Mouse (Mus musculus) cortical plate, adult 2 months (tissue): Measurements from ENCODE around the gene Macrod2.

Source experiments
- CTCF ChIP-seq: fragments of 200-500 bp; IDR thresholded peaks from 2 replicates; pipeline ENCODE4 v1.5.1; 2011; ENCODE audit warnings: mild to moderate bottlenecking, control low read depth, low read length; ENCODE audit not compliant: insufficient read depth; ENCODE audit errors: extremely low read depth
- POLR2A ChIP-seq: fragments of 200-500 bp; IDR thresholded peaks from 2 replicates; pipeline ENCODE4 v1.6.1; 2011; ENCODE audit warnings: mild to moderate bottlenecking, low read length, control low read depth; ENCODE audit not compliant: insufficient read depth; ENCODE audit errors: extremely low read depth

DNA sequence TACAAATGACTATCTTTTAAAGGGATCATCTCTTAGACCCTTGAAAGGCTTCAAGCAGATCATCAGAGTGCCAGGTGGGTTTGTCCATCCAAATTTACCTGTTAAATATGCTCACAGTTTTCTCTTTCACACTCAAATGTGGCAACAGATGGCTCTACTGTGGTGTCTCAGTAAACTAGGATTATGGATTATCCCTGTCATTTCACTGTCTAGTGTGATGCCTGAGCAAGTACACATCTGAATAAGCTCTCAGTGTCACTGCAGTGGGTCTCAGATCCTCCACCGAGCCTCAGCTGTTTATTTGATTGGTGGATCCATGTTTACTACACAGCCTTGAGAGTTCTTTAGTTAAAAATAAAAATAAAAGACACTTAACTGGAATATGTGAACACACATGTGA lies 1343.6 kb downstream of the Macrod2 start:
- no peak for TF ChIP-seq POLR2A
- no peak for TF ChIP-seq CTCF
